Mouse (Mus musculus) C2C12 (cell line): ENCODE measurements around the gene Fcho2.

Experiments
- CTCF ChIP-seq: IDR thresholded peaks from one replicate; pipeline ENCODE4 v1.5.1; 2011; ENCODE audit not compliant: control insufficient read depth, insufficient read depth, insufficient read length
- FOSL1 ChIP-seq: IDR thresholded peaks from one replicate; pipeline ENCODE4 v1.8.0; 2011; ENCODE audit warnings: mild to moderate bottlenecking, low read length; ENCODE audit not compliant: poor library complexity, insufficient read depth, severe bottlenecking
- MAX ChIP-seq: IDR thresholded peaks from one replicate; pipeline ENCODE4 v1.6.1; 2011; ENCODE audit warnings: mild to moderate bottlenecking, control low read depth
- MYOD1 ChIP-seq: IDR thresholded peaks from one replicate; pipeline ENCODE4 v1.6.1; 2011; ENCODE audit warnings: low read depth; ENCODE audit not compliant: control insufficient read depth, insufficient read length
- MYOG ChIP-seq: IDR thresholded peaks from one replicate; pipeline ENCODE4 v1.6.1; 2011; ENCODE audit not compliant: control insufficient read depth, insufficient read length; ENCODE audit errors: extremely low read depth
- USF1 ChIP-seq: IDR thresholded peaks from one replicate; pipeline ENCODE4 v1.6.1; 2011; ENCODE audit warnings: low read depth, mild to moderate bottlenecking, control low read depth, moderate library complexity

GRCm38 (mm10) chr13:98819094-98819493 is 3.8 kb upstream of the Fcho2 start:
- TF ChIP-seq CTCF (no peak), USF1 (no peak), MAX (no peak), FOSL1 (no peak), MYOG (no peak), MYOD1 (no peak)
